Mouse (Mus musculus) spleen, postnatal 36 days (tissue): ENCODE measurements around the gene Zfp423.
A peak's percentile ranks its signal among the peaks of the same experiment; 100 is the strongest.

Experiments used
- DNase-seq, 2 experiments: peaks; one replicate each; pipeline ENCODE4 v3.0.0; 2022; ENCODE audit warnings: low spot score in 2 of 2, mixed read lengths in 1 of 2

The Zfp423 gene

GRCm38 (mm10) chr8:87664217-87664509 is 295.2 kb downstream of the Zfp423 start:
- peak; percentile 72 to 74 for DNase-seq

GRCm38 (mm10) chr8:87663349-87664216 is 295.8 kb downstream of the Zfp423 start:
- DNase-seq: peak; percentile 72 to 75

- DNase-seq: peak; percentile 66 to 68
Measured at GRCm38 (mm10) chr8:87662811-87663341, 296.5 kb downstream of the Zfp423 start.

- peak; percentile 78 to 79 for DNase-seq
Measured at GRCm38 (mm10) chr8:87662307-87662771, 297.1 kb downstream of the Zfp423 start.

GRCm38 (mm10) chr8:87660916-87661910 is 298.2 kb downstream of the Zfp423 start:
- peak; percentile 50 to 60 for DNase-seq

GRCm38 (mm10) chr8:87660029-87660915 is 299.1 kb downstream of the Zfp423 start:
- DNase-seq: no peak

GRCm38 (mm10) chr8:87657488-87657887 is 301.9 kb downstream of the Zfp423 start:
- DNase-seq: no peak

GRCm38 (mm10) chr8:87656484-87657230 is 302.7 kb downstream of the Zfp423 start:
- DNase-seq: peak; percentile 83 to 86

- DNase-seq: no peak
Measured at GRCm38 (mm10) chr8:87655946-87656345, 303.4 kb downstream of the Zfp423 start.

GRCm38 (mm10) chr8:87647781-87648180 is 311.6 kb downstream of the Zfp423 start:
- no peak for DNase-seq

GRCm38 (mm10) chr8:87645829-87646483 is 313.4 kb downstream of the Zfp423 start:
- no peak for DNase-seq

- DNase-seq: no peak
Measured at GRCm38 (mm10) chr8:87645371-87645770, 314.0 kb downstream of the Zfp423 start.

GRCm38 (mm10) chr8:87640930-87641329 is 318.5 kb downstream of the Zfp423 start:
- peak in 1 of 2 experiments; percentile 17 for DNase-seq

- no peak for DNase-seq
Measured at GRCm38 (mm10) chr8:87636226-87636742, 323.1 kb downstream of the Zfp423 start.

GRCm38 (mm10) chr8:87631776-87632175 is 327.6 kb downstream of the Zfp423 start:
- peak; percentile 50 to 58 for DNase-seq

- no peak for DNase-seq
Measured at GRCm38 (mm10) chr8:87629656-87630055, 329.7 kb downstream of the Zfp423 start.

GRCm38 (mm10) chr8:87621181-87621580 is 338.2 kb downstream of the Zfp423 start:
- DNase-seq: no peak

GRCm38 (mm10) chr8:87620225-87620624 is 339.2 kb downstream of the Zfp423 start:
- DNase-seq: no peak

GRCm38 (mm10) chr8:87619529-87619928 is 339.9 kb downstream of the Zfp423 start:
- DNase-seq: no peak
